Mouse (Mus musculus): ENCODE results near the gene Arv1. TPM values are rescaled to one million over a fixed set of nuclear protein-coding genes. Genes with fewer than 3 reads are reported as not detected.
A peak's percentile ranks its signal among the peaks of the same experiment; 100 is the strongest.

Gene Arv1
- total RNA-seq, 1 experiment from 2014 or later, result 2.1 TPM

DNA sequence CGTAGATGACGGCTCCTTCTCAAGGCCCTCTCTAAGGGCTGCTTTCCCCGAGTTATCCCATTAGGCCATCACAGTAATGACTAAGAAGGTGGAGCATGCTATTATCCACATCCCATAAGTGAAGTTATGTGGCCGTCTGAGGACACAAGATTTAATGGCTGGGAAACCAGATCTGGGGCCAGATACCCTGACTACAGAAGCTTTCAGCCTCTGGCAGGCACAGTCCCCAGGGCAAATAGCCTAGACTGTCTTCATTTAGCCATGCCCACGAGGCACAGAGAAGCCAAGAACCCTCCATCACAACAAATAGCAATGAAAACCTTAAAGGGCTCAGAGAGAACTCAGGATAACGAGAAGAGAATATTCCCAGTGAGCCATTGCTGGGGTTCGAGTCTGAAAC lies 41.1 kb downstream of the Arv1 start:
- ATAC-seq (replicated peaks in 1 of 2; ENCODE audit: insufficient read depth in 1 of 2, low FRiP score in 2 of 2, low TSS enrichment in 1 of 2, low read depth in 1 of 2, poor library complexity in 2 of 2, severe bottlenecking in 2 of 2), result no peak

DNA sequence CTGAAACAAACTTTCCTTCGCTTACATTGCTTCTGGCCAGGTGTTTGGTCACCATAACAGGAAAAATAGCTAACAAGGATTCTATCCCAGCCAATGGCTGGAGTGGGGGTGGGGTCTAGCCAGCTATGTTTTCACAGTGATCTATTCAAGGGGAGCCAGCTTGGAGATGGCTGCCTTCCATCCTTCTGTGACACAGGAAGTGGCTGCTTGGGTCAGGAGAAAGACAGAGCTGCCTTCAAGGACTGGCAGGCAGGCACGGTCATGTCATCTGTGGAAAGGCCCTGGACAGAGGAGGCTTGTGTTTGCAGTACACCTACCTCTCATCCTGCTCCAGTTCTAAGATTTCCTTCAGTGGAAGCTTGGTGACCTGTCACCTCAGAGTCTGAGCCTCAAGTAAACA lies 50.5 kb downstream of the Arv1 start:
- ATAC-seq (replicated peaks in 1 of 2; ENCODE audit: insufficient read depth in 1 of 2, low FRiP score in 2 of 2, low TSS enrichment in 1 of 2, low read depth in 1 of 2, poor library complexity in 2 of 2, severe bottlenecking in 2 of 2), result no peak

- ATAC-seq (replicated peaks in 1 of 2; ENCODE audit: insufficient read depth in 1 of 2, low FRiP score in 2 of 2, low TSS enrichment in 1 of 2, low read depth in 1 of 2, poor library complexity in 2 of 2, severe bottlenecking in 2 of 2), result peak; percentile 62 to 69; a peak in 3 of 4 replicates
These were observed 53.8 kb downstream of the Arv1 start for GRCm38 (mm10) chr8:124775695-124776094.

DNA sequence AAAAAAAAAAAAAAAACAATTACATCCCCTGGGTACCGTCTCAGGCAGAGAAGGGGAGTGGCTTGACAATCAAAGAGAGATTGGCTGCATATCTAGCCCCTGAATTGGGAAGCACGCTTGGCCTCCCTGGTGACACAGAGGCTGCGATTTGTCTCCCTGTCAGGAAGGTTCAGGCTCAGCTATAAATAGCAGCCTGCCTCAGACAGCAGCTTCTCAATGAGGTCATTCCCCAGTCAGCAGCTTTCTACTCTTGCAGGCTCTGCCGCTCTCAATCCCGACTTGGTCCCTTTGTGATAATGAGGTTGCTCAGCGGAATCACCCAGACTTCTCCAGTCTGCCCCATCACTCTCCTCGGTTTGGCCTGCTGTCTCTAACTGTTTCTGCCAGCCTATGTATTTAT lies 58.3 kb downstream of the Arv1 start:
- ATAC-seq (replicated peaks in 1 of 2; ENCODE audit: insufficient read depth in 1 of 2, low FRiP score in 2 of 2, low TSS enrichment in 1 of 2, low read depth in 1 of 2, poor library complexity in 2 of 2, severe bottlenecking in 2 of 2), result no peak

DNA sequence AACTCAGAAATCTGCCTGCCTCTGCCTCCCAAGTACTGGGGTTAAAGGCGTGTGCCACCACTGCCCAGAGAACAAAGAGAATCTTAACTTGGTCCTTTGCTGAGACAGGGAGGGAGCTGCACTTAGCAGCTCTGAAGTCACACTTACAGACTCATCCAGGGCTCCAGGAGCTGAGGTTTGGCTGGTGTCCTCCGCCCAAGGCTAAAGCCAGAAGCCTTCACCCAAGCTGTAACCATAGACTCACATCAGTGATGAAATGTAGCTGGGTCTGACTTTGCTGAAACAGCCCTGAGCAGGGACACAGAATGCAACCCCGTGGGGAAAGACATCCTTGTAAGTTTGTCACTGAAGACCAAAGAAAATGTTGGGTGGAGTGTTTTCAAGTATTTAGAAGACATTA lies 60.5 kb downstream of the Arv1 start:
- ATAC-seq (replicated peaks in 1 of 2; ENCODE audit: insufficient read depth in 1 of 2, low FRiP score in 2 of 2, low TSS enrichment in 1 of 2, low read depth in 1 of 2, poor library complexity in 2 of 2, severe bottlenecking in 2 of 2), result no peak

DNA sequence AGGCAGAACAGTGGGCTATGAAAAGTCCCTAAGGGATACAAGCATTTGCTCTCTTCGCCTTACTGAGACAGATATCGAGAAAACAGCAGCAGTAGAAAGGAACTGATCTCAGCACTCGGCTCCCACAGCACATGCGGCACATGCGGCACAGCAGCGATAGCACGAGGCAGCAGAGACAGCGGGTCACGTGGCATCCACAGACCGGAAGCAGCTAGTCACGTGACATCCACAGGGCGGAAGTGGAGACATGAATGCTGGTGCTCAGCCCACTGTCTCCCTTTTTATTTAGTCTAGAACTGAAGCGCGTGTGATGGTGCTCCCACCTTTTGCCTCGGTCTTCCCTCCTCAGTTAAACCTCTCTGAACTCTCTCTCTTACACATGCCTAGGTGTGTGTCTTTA lies 61.3 kb downstream of the Arv1 start:
- no peak for ATAC-seq (replicated peaks in 1 of 2; ENCODE audit: insufficient read depth in 1 of 2, low FRiP score in 2 of 2, low TSS enrichment in 1 of 2, low read depth in 1 of 2, poor library complexity in 2 of 2, severe bottlenecking in 2 of 2)

Other genes starting within 250 kb of the Arv1 start
- 20.6 and 22.0 TPM in 2 replicates for gene Cog2, start 201.4 kb upstream of the Arv1 start, total RNA-seq (2017)
- gene Agt, start 152.4 kb upstream of the Arv1 start, total RNA-seq (2017), result not detected in 2 replicates
- gene Capn9, start 146.0 kb upstream of the Arv1 start, total RNA-seq (2017), result not detected in 2 replicates
- 2.9 and 5.9 TPM in 2 replicates for gene 2310022B05Rik, start 58.8 kb upstream of the Arv1 start, total RNA-seq (2017)
- 37.2 and 45.4 TPM in 2 replicates for gene Ttc13, start 156 bp upstream of the Arv1 start, total RNA-seq (2017)
- gene Fam89a, start 29.7 kb downstream of the Arv1 start, total RNA-seq (2017), result not detected in 2 replicates
- 0.06 TPM in 1 of 2 replicates, not detected in the other for gene Trim67, start 71.0 kb downstream of the Arv1 start, total RNA-seq (2017)
- gene Gnpat, start 140.9 kb downstream of the Arv1 start, total RNA-seq (2017), result 93.0 and 109 TPM in 2 replicates
- gene 2810004N23Rik, start 141.0 kb downstream of the Arv1 start, total RNA-seq (2017), result 56.6 and 60.8 TPM in 2 replicates
- 13.1 and 16.3 TPM in 2 replicates for gene Exoc8, start 175.6 kb downstream of the Arv1 start, total RNA-seq (2017)
- 21.6 and 23.1 TPM in 2 replicates for gene Sprtn, start 175.7 kb downstream of the Arv1 start, total RNA-seq (2017)
- 18.8 and 24.0 TPM in 2 replicates for gene Egln1, start 227.2 kb downstream of the Arv1 start, total RNA-seq (2017)